Mouse (Mus musculus) right cerebral cortex, postnatal 14 days (tissue): Measurements from ENCODE around the gene Ggnbp2.
"Not testable (repeated sequence)": the region's sequence is repeated elsewhere in the genome, so short reads cannot be mapped to it uniquely, and the experiment has no call there.

Experiments used
- DNase-seq: peaks from one replicate; pipeline ENCODE4 v3.0.0; 2022

Gene Ggnbp2

DNA sequence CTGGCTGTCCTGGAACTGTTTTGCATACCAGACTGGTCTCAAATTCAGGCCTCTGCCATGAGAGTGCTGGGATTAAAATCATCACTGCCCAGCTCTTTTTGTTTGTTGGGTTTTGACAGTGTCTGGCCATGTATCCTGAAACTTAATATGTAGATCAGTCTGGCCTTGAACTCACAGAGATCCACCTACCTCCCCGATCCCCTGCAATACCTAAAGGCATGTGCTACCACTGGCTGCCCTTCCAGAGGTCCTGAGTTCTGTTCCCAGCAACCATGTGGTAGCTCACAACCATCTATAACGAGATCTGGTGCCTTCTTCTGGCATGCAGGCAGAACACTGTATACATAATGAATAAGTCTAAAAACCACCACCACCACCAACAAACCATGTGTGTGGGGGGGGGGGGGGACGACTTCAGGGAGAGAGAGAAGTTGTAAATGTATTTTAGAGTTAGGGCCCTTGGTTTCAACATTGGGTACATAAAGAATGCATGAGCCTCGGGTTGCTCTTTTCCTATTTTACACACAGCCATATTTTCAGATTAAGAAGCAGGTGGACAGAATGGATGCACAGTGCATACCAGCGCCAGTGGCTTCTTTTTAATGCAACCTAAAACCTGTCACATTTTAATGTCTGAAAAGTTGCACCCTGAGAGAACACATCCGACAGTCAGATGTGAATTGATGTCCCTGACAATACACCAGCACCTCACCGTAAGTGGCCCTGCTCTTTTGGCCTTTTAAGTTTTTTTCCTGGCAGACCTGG lies 8.6 kb upstream of the Ggnbp2 start:
- DNase-seq = no peak

DNA sequence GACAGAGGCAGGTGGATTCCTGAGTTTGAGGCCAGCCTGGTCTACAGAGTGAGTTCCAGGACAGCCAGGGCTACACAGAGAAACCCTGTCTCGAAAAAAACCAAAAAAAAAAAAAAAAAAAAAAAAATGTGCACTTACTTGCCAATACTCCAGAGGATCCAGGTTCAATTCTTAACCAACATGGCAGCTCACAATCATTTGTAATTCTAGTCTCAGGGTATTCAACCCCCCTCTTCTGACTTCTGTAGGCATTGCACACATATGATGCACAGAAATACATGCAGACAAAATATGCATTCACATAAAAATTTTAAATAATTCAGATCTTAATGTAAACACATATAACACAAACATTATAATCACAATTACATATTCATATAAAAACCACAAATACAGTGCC lies 5.4 kb upstream of the Ggnbp2 start:
- not testable (repeated sequence) for DNase-seq

DNA sequence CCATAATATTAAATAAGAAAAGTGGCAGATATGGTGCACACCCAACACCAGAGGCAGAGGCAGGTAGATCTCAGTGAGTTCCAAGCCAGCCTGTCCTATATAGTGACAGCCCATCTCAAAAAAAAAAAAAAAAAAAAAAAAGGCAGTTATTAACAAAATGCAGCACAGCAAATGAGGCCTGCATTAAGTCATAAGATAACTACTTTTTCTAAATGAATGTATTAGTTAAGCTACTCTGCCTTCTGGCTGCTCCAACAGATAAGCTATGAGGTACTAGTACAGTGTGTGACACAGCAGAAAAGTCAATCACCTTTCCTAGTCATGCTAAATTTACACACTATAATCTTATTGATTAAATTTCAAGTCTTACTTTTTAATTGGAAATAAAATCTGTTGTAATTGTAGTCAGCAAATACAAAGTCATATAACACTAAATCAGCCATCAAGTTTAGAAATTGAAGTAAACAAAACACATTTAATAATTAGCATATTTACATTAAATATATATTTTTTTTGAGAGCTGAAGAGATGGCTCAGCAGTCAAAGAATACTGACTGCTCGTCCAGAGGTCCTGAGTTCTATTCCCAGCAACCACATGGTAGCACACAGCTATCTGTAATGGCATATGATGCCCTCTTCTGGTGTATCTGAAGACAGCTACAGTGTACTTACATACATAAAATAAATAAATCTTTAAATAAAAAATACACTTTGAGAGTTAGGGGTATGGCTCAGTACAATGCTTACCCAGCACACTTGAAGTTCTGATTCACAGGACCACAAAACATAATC lies 2.6 kb upstream of the Ggnbp2 start:
- DNase-seq = no peak

DNA sequence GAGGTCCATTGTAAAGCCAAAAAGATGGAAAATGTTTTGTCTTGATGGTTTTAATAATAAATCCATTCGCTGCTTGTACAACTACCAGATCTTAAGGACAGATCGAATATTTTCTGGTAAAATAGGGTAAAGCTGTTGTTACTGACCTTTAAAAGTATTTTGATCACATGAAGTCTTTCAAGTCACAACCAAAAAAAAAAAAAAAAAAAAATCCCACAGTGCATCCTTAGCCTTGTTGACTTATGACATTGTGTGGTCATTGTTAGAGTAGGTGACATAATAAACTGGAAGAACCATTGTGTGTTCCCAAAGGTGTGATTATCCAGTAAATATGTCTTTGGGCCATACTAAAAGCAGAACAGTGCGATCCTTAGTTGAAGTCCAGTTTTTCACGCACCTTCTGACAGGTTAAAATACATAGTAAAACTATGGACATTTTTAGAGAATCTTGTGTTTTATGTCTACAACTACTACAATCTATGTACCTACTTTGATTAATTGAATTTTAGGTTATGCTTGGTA lies 992 bp upstream of the Ggnbp2 start:
- no peak for DNase-seq

DNA sequence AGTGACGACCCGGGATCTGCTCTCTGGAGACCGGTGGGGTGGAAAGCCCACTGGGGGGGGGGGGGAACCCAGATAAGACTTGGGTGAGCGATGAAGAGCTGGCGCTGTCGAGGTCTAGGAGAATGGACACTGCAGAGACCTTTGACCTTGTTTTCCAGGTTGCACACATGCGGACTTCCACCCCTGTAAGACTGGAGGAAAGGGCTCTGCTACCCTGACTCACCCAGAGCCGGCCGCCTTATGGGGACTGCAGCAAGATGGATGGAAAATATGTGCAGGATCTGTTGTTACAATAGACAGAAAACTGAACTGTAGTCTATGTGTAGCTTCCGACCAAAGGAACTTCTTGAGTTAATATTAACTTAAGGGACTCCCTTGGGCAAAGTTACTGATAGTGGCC lies 429 bp upstream of the Ggnbp2 start:
- no peak for DNase-seq

DNA sequence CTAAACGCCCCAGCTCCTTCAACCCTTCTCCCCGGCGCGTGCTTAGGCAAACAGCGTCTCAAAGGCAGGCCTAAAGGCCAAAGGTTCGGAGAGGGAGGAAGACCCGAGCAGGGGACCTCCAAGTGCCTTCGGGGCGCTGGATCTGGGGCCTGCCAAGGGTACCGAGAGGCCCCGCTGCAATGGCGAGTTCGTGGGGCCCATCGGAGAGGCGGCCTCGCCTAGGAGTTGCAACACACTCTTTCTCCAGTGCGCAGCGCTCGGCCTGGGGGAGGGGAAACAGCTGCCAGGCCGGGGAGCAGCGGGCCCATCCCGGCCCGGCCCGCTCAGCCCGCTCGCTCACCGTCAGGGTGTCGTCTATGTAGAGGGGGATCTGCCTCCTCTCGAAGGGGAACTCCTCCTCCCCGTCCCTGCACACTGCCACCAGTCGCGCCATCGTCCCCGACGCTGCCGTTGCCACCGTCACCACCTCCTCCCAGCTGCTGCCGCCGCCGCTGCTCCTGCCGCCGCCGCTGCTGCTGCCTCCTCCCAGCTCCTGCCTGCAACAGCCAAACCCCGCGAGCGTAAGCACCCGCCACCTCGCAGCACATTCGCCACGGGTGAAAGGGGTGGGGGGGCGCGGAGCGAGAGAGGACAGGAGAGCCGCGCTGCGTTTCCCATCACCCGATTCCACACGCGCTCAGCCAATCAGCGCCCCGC lies 932 bp downstream of the Ggnbp2 start:
- DNase-seq = peak; percentile 95

DNA sequence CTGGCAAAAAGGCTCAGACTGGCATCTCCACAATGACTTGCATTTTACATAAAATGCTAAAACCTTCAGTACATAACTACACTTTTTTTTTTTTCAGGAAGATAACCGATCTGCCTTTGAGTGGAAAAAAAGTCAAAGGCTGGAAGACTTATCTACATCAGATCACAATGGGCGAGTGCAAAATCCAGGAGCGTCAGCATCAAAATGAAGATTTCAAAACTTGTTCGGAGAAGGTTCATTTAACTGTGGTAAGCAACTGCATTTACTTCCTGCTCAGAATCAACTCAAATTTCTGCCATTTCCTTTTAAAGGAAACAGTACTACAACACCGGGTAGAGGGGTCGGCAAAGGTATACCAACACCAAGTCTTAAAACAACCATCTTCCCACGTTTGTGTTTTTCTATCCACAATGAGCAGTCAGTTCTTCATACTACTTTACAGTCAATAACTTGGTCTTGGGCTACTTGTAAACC lies 1.8 kb downstream of the Ggnbp2 start:
- no peak for DNase-seq

DNA sequence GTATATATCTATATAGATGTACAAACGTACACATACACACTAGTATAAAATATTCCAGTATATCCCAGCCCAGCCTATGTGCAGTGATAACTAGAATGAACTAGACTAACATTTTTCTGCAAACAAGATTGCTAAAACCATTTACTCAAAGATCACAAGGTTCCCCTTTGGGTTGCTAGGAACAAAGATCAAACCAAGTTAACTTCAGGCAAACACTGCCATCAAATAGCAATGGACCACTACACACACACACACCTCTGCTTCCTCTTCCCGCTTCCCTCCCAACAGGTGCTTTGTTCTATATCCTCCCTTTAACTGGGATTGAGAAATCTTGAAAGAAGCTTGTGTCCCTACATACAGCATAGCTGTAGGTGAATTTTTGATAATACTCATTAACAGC lies 3.0 kb downstream of the Ggnbp2 start:
- DNase-seq = no peak

DNA sequence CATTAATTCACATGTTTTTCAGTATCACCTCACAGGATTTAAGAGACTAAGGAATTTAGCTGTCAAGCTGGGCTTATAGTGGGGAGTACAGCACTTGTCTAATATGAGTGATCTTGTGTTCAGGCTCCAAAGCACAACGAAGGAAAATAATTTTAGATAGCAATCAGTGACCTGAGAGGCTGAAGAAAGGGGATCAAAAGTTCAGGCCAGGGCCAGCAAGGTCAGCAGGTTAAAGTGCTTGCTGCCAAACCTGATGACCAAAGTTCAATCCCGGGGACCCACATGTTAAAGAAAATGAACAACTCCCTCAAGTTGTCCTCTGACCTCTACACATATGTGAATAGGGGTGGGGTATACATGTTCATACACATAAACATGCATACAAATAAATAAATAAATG lies 5.3 kb downstream of the Ggnbp2 start:
- DNase-seq = no peak

DNA sequence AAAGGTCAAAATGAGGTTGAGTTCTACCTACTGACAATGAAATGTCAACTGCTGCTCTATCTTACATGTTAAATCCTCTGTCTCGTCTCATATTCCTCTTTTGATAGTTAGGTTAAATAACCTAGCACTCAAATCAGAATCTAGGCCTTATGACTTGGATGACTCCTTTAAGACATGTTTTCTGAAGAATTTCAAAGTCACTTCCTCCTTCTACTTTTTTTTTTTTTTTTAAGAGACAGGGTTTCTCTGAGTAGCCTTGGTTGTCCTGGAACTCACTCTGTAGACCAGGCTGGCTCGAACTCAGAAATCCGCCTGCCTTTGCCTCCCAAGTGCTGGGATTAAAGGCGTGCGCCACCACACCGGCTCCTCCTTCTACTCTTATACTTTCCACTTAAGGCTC lies 15.3 kb downstream of the Ggnbp2 start:
- no peak for DNase-seq

DNA sequence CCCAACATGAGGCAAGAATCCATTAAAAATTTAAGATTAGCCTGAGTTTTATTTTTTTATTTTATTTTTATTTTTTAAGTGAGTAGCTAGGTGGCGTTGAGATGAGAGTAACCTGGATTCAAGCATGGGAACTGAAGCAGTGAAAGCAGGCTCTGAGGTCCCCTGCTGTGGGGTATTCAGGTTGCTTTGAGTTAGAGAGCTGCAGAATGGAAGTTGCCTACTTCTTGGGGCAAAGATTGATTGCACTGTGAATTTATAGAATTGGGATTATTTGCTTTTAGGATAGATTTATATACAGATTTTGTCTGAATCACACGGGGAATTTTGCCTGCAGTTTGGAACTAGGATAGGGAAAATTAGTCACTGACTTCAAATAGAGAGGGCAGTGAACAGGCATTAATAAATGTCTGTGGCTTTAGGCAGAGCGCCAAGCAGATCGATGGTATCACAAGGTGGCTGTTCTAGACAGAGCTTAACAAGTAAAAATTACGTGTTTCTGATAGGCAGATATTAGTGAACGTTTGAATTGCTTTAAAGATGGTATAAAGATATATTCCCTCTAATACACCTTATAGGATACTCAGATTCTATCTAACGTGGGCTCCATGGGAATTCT lies 23.0 kb downstream of the Ggnbp2 start:
- no peak for DNase-seq

DNA sequence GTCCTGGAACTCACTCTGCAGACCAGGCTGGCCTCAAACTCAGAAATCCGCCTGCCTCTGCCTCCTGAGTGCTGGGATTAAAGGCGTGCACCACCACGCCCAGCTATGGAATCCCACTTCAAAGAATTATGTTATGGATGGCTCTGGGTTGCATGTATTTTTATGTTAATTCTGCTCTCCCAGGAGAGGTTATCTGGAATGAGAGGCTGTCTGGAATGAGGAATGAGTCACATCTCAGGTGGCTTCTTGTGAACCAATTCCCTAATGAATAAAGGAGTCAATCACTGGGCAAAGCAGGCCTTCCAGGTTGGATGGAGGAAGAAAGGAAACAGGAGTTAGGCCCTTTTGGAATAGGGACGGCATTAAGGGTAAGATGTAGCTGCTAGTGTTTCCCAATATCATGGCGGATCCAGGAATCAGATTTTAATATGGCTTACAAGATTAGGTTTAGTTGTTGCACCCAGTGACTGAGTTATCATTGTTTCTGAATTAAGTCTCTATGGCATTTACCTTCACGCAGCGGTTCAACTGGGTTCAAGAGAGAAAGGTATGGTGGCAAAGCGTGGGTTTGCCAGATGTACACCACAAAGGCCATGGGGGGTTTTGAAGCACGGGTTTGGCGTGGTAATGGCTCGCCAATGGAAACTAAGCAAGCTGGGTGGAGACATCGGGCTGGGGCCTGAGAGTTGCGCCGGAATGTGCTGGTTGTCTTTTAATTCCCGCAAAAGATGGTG lies 23.7 kb downstream of the Ggnbp2 start:
- no peak for DNase-seq

DNA sequence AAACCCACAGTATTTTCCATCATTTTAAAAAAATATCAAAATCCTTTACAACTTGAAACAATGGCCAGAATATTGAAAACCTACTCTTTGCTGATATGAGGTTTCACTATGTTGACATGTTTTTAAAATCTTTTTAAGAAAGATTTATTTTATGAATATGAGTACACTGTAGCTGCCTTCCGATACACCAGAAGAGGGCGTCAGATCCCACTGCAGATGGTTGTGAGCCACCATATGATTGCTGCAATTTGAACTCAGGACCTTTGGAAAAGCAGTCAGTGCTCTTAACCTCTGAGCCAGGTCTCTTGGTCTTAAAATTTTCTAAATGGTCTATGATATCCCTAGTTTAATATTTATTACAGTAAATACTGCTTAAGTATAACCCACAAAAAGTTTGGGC lies 31.3 kb downstream of the Ggnbp2 start:
- no peak for DNase-seq

DNA sequence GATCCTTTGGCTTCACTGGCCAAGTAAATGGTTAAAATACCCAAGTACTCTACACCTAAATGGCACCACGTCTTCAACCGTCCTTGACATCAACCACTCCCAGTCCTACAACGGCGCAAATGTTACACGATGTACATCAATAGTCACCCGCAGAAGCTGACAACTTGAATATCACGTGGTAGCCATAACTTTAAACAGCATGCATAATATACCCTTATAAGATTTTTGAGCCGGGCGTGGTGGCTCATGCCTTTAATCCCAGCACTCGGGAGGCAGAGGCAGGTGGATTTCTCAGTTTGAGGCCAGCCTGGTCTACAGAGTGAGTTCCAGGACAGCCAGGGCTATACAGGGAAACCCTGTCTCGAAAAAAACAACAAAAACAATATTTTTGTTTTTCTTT lies 41.1 kb downstream of the Ggnbp2 start:
- not testable (repeated sequence) for DNase-seq

DNA sequence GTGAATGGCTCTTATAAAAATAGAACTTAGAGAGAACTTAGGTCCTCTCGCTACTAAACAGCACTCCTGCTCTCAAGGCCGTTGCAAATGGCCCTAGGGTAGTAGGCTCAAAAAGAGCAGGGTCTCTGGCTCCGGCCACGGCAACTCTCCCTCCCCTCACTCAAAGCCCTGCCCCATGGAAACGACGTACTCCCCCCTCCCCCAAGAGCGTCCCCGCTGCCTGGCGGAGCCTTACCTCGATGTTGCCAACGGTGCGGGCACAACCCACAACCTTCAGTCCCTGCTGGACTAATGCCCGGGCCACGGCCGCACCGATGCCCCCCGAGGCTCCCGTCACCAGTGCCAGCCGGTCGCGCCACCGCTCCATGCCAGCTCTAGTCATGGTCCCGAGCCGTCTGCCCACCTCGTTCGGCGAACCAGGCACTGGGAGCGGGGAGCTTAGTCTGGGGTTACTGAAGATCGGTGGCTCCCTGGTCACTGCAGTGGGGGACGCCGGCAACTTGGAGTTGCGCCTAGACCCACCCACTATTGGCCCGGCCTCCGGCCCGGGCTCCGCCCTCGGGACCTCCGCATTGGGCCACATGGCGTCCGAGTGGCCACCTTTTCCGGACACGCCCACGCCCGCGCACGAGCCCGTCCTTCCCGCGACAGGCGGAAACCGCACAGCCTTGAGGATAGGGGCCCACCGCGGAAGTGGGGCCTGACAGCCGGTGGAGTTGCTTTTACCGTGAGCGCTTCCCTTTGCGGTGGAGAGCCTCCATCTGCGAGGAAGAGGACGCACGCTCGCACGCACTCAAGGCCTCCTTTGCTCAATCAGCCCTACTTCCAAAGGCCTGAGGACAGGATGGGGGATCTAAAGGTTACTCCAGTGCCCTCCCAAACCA lies 41.9 kb downstream of the Ggnbp2 start, which contains the start of gene Dhrs11:
Gene Dhrs11, minus strand, starts transcription at position 479 of the 884 bp plus-strand sequence.
- peak; percentile 90 for DNase-seq

DNA sequence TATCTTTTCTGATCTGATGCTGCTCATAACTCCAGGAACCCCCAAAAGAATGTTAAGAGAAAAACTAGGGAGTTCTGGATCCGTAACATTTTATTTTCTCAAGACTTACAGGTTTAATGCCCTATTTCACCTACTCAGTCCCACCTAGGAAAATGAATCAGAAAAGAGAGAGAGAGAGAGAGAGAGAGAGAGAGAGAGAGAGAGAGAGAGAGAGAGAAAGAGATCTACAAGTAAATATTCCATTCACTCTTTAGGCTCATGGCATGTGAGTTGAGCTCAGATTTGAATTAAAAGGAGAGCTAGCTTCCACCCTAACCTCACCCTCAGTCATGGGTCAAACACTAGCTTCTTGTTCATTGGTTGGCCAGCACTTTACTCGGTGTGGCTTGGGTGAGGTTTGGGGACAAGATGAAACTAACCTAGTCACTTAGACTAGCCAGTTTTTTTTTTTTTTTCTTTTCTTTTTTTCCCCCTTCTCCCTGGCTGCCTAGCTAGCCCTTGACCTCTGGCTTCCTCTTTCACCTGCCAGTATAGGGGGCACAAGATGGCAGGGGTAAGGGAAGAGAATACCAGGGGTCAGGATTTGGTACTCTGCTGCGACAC lies 42.6 kb downstream of the Ggnbp2 start:
- no peak for DNase-seq

DNA sequence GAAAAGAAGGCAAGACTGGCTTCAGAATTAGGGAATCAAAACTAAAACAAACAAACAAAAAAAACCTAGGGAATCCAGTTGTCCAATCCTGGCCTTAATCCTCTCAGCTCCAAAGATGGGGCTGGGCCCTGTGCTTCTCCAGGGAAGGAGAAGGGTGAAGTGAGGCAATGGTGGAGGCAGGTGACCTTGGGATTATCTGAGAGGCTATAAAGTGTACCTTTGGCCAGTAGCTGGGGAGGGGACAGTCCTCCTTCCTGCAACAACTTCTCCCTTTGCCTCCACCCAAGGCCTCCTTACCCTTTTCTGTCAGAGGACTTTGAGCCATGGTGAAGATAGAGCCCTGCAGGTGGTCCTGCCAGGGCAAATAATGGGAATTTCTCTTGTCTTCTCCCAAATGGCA lies 43.1 kb downstream of the Ggnbp2 start:
- no peak for DNase-seq

DNA sequence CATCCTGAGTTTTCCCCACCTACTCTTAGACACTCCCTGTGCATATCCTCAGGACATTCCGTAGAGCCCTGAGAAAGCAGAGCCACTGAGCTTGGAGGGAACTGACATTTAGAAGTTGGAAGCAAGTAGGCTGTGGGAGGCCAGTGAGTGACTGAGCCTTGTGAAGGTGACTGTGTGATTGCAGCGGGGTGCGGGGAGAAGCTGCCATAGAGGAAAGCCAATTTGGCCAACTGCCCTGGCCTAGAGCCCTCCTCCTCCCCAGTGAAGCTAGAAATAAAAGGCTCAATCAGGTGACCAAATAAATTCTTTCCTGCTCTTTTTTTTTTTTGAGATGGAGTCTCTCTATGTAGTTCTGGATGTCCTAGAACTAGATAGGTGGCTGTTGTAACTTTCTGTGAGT lies 44.4 kb downstream of the Ggnbp2 start:
- DNase-seq = peak; percentile 51

DNA sequence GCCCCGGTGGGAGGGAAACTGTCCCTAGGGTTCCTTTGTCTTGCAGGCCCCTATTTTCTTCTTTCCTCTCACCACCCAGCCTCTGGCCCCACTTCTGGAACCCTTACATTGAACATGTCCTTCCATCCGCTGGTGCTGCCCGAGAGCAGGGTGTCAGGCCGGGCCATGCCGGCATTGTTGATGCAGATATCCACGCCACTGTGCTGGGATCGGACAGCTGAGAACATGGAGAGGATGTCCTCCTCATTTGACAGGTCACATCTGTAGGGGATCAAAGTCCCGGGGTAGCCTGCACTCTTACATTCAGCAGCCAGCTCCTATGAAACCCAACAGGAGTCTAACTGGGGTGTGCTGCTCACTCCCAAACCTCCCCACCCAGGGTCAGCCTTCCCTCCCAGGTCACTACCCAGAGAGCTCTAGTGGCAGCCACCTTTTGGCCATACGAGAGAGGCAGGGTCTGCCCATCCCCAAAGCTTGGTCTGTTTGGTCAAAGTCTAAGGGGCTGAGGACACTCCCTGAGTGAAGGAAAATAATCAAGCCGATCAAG lies 45.3 kb downstream of the Ggnbp2 start:
- no peak for DNase-seq

DNA sequence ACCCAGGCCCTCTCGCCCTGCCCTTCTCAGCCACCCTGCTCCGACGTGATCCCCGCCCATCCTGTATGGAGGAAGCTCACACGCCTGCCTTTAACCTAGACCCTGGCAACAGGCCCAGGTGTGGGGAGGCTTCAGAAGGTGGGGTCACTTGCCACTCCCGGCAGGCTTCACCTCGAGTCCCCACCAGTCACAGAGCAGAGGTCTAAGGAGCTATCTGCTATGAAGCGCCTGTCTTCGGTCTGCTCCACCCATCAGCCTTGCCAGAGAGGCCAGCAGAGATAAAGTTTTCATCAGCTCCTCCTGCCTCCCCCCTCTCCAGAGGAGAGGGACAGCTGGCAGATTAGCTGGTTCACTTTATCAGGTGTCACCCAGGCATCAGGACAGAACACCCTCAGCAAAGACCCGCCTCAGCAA lies 47.1 kb downstream of the Ggnbp2 start:
- no peak for DNase-seq
